Mouse (Mus musculus): ENCODE measurements around the gene Angptl2. TPM values are rescaled to one million over a fixed set of nuclear protein-coding genes. Genes with fewer than 3 reads are reported as not detected.
"Not testable (repeated sequence)": the region's sequence is repeated elsewhere in the genome, so short reads cannot be mapped to it uniquely, and the experiment has no call there.

The Angptl2 gene
- polyA plus RNA-seq, 1 experiment from 2014 or later = 38.7 TPM

DNA sequence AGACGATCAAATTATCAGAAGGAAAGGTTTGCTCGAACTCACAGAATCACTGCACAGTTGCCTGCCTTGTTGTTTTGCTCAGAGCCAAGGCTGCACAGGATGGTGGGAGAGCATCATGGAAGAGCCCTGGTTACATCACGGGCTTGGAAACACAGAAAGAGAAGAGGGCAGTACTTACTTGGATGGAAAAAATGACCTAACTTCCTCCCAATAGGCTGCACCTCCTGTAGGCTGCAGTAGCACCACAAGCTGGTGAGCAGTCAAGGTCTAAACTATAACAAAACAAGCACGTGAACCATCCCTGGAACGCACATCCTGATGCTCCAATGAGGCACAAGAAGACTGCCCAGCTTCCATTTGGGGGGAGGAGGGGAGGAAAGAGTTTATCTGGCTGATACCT is 7.7 kb upstream of the Angptl2 start:
- Histone ChIP-seq H3K27me3 (replicated peaks; ENCODE audit: control insufficient read depth, insufficient read depth, low read length) (no peaks in the 10 kb centered on the region), H3K4me3 (ENCODE audit: low read depth, low read length) (no peak overlapping the region), H3K9ac (ENCODE audit: low read length) (no peak overlapping the region), H3K4me2 (ENCODE audit: low read length) (no peak overlapping the region), H3K36me3 (ENCODE audit: control insufficient read depth, insufficient read depth, low read length) (no peaks in the 10 kb centered on the region), H3K4me1 (replicated peaks; ENCODE audit: control insufficient read depth, insufficient read depth, low read length) (peaks cover 22% of the 10 kb centered on the region), H3K27ac (ENCODE audit: low read depth) (no peak overlapping the region), H3K9me3 (ENCODE audit: control insufficient read depth, low read length) (no peaks in the 10 kb centered on the region)
- WGBS = 82% methylated on average over 5 of the region's 5 CpGs
- ATAC-seq (replicated peaks; ENCODE audit: low FRiP score, low TSS enrichment, low read depth) = no peak
- DNase-seq (ENCODE audit: low spot score) = no peak

DNA sequence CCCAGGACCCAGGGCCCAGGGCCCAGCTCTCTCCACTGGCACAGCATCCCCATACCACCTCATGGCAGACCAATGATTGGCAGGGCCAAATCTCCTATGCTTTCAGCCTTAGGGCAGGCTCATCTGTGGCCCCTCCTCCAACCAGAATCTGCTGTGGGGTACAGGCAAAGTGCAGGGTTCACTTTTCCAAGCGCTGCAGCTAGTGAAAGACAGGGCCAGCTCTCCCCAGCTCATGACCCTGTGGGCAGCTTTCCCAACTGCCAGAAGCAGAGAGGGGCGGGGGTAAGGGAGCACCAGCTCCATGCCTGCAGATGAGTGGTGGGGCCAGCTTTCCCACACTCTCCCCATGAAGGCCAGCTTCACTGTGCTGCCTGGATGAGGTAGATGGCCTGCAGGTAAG is 5.0 kb upstream of the Angptl2 start:
- 69% methylated on average over 2 of the region's 2 CpGs for WGBS
- Histone ChIP-seq H3K4me1 (replicated peaks; ENCODE audit: control insufficient read depth, insufficient read depth, low read length) (peaks cover 18% of the 10 kb centered on the region), H3K9ac (ENCODE audit: low read length) (no peak overlapping the region), H3K27me3 (replicated peaks; ENCODE audit: control insufficient read depth, insufficient read depth, low read length) (no peaks in the 10 kb centered on the region), H3K4me3 (ENCODE audit: low read depth, low read length) (no peak overlapping the region), H3K9me3 (ENCODE audit: control insufficient read depth, low read length) (no peaks in the 10 kb centered on the region), H3K36me3 (ENCODE audit: control insufficient read depth, insufficient read depth, low read length) (no peaks in the 10 kb centered on the region), H3K27ac (ENCODE audit: low read depth) (no peak overlapping the region), H3K4me2 (ENCODE audit: low read length) (no peak overlapping the region)
- DNase-seq (ENCODE audit: low spot score) = no peak
- no peak for ATAC-seq (replicated peaks; ENCODE audit: low FRiP score, low TSS enrichment, low read depth)

DNA sequence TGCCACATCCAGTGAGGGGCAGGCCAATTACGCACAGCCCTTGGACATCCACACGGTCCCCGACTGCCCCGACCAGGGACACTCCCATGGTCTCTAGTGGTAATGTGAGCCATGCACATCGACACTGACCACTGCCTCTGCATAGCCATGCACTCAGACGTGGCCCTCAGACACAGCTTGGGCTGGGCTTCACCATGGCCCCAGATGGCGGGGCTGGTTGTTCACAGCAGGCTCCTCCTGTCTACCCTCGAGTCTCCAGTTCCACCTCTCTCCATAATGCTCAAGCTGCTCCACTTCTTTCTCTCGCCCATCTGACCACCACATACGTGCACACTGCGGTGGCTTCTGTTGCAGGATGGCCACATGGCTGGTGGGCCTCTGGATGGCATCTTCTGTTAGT is 4.6 kb upstream of the Angptl2 start:
- not testable (repeated sequence) for H3K4me3 ChIP-seq (ENCODE audit: low read depth, low read length); ATAC-seq (replicated peaks; ENCODE audit: low FRiP score, low TSS enrichment, low read depth); H3K9me3 ChIP-seq (ENCODE audit: control insufficient read depth, low read length); H3K4me2 ChIP-seq (ENCODE audit: low read length); H3K27me3 ChIP-seq (replicated peaks; ENCODE audit: control insufficient read depth, insufficient read depth, low read length); H3K27ac ChIP-seq (ENCODE audit: low read depth); H3K9ac ChIP-seq (ENCODE audit: low read length); H3K36me3 ChIP-seq (ENCODE audit: control insufficient read depth, insufficient read depth, low read length); DNase-seq (ENCODE audit: low spot score)
- H3K4me1 ChIP-seq (replicated peaks; ENCODE audit: control insufficient read depth, insufficient read depth, low read length) = peaks cover 14% of the 10 kb centered on the region
- 81% methylated on average over 11 of the region's 11 CpGs for WGBS

DNA sequence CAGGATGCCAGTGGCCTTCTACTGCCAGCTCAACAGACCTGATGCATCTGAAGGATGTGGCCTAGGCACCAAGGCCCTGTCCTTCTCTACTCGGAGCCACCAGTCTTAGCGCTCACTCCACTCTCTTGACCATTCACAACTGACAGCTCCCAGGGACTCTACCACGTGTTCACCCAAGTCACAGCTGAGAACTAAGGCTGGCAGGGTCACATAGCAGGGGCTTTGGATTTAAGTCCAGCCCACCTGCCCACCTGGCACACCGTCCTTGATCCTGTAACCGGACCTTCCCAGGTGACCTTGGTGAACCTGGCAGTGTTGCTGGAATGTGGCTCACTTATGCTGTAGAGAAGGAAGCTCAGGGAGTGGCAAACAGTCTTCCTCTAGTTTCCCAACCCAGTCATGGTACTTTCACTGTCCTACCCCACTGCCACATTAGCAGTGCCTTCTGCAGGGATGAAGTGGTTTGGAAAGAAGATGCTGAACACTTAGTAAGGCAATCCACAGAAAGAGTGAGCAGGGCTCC is 631 bp upstream of the Angptl2 start:
- WGBS = 65% methylated on average over 5 of the region's 5 CpGs
- 0 out of 2 replicates have a peak overlapping the region, but pooled peaks have one; percentile 53 for H3K9ac ChIP-seq (ENCODE audit: low read length)

DNA sequence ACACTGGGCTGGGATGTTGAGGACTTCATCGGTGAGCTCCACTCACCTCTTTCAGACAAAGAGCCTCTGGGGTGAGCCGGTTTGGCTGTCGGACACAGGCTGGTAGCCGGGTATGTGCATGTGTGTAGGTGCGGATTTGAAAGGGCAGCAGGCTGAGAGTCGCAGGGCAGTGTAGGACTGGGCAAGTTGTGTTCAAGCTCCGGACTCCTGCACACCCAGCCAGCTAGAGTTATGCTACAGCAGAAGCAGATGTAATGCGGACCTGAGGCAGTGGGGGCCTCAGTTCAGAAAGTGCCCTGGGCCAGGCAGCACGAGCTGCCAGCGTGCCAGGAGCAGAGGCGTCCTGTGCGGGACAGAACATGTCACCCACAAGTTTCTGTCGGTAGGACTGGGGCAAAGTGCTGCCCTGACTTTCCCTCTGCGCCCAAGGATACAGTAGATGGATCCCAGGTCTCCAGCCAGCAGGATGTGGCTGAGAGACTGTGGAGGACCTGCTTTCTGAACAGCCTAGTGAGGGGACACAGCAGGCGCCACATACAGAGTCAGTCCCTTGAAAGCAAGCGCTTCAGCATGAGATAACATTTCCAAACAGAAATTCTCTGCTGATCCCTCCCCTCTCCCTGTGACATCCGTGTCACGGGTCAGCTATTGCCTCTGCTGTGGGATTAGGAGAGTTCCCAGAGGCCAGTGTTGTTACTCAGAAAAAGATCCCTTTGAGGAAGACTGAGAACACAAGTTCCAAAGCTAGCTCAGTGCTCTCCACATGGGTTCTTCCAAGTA is 966 bp downstream of the Angptl2 start:
- H3K27me3 ChIP-seq (replicated peaks; ENCODE audit: control insufficient read depth, insufficient read depth, low read length) = no peaks in the 10 kb centered on the region
- H3K4me2 ChIP-seq (ENCODE audit: low read length) = peak overlapping the region; percentile 62
- peaks cover 34% of the 10 kb centered on the region for H3K4me1 ChIP-seq (replicated peaks; ENCODE audit: control insufficient read depth, insufficient read depth, low read length)
- no peaks in the 10 kb centered on the region for H3K9me3 ChIP-seq (ENCODE audit: control insufficient read depth, low read length)
- 9% methylated on average over 18 of the region's 18 CpGs for WGBS
- peak overlapping the region; percentile 53 for H3K9ac ChIP-seq (ENCODE audit: low read length)
- H3K36me3 ChIP-seq (ENCODE audit: control insufficient read depth, insufficient read depth, low read length) = peaks cover 8% of the 10 kb centered on the region; the same call in 1 of the 2 replicates
- DNase-seq (ENCODE audit: low spot score) (peak; percentile 66), ATAC-seq (replicated peaks; ENCODE audit: low FRiP score, low TSS enrichment, low read depth) (peak; percentile 7; the same call in 1 of the 2 replicates)
- peak overlapping the region; percentile 51 for H3K4me3 ChIP-seq (ENCODE audit: low read depth, low read length)
- peak overlapping the region; percentile 80 for H3K27ac ChIP-seq (ENCODE audit: low read depth)

More for the DNA sequence above, 631 bp upstream of the Angptl2 start:
- Histone ChIP-seq H3K27me3 (replicated peaks; ENCODE audit: control insufficient read depth, insufficient read depth, low read length) (no peaks in the 10 kb centered on the region), H3K4me3 (ENCODE audit: low read depth, low read length) (peak overlapping the region; percentile 51; the same call in 1 of the 2 replicates), H3K4me2 (ENCODE audit: low read length) (peak overlapping the region; percentile 62), H3K36me3 (ENCODE audit: control insufficient read depth, insufficient read depth, low read length) (no peaks in the 10 kb centered on the region), H3K4me1 (replicated peaks; ENCODE audit: control insufficient read depth, insufficient read depth, low read length) (peaks cover 31% of the 10 kb centered on the region), H3K9me3 (ENCODE audit: control insufficient read depth, low read length) (no peaks in the 10 kb centered on the region), H3K27ac (ENCODE audit: low read depth) (peak overlapping the region; percentile 80; the same call in 1 of the 2 replicates)
- DNase-seq (ENCODE audit: low spot score) = no peak
- ATAC-seq (replicated peaks; ENCODE audit: low FRiP score, low TSS enrichment, low read depth) = peak; percentile 4; the same call in 1 of the 2 replicates

DNA sequence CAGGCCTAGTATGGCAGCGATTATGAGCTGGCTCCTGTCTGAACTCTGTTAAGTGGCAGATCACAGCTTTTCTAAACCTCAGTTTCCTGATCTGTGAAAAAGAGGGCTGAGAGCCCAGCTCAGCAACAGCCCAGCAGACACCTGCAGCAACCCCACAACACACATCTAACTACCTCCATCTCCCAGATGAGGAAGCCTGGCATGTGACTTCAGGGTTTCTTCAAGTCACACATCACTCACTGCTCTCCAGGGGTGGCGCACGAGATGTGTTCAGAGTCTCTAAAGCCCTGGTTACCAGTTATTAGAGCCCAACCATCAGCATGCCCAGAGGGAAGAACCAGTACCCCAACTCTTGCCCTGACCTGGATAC is 1.5 kb downstream of the Angptl2 start:
- WGBS = 54% methylated on average over 3 of the region's 3 CpGs
- DNase-seq (ENCODE audit: low spot score) = no peak
- no peak for ATAC-seq (replicated peaks; ENCODE audit: low FRiP score, low TSS enrichment, low read depth)
- peak overlapping the region; percentile 51 for H3K4me3 ChIP-seq (ENCODE audit: low read depth, low read length)
- peaks cover 13% of the 10 kb centered on the region; the same call in 1 of the 2 replicates for H3K36me3 ChIP-seq (ENCODE audit: control insufficient read depth, insufficient read depth, low read length)
- peak overlapping the region; percentile 62 for H3K4me2 ChIP-seq (ENCODE audit: low read length)
- H3K9me3 ChIP-seq (ENCODE audit: control insufficient read depth, low read length) = no peaks in the 10 kb centered on the region
- H3K9ac ChIP-seq (ENCODE audit: low read length) = peak overlapping the region; percentile 53
- no peaks in the 10 kb centered on the region for H3K27me3 ChIP-seq (replicated peaks; ENCODE audit: control insufficient read depth, insufficient read depth, low read length)
- no peak overlapping the region for H3K27ac ChIP-seq (ENCODE audit: low read depth)
- peaks cover 34% of the 10 kb centered on the region for H3K4me1 ChIP-seq (replicated peaks; ENCODE audit: control insufficient read depth, insufficient read depth, low read length)

DNA sequence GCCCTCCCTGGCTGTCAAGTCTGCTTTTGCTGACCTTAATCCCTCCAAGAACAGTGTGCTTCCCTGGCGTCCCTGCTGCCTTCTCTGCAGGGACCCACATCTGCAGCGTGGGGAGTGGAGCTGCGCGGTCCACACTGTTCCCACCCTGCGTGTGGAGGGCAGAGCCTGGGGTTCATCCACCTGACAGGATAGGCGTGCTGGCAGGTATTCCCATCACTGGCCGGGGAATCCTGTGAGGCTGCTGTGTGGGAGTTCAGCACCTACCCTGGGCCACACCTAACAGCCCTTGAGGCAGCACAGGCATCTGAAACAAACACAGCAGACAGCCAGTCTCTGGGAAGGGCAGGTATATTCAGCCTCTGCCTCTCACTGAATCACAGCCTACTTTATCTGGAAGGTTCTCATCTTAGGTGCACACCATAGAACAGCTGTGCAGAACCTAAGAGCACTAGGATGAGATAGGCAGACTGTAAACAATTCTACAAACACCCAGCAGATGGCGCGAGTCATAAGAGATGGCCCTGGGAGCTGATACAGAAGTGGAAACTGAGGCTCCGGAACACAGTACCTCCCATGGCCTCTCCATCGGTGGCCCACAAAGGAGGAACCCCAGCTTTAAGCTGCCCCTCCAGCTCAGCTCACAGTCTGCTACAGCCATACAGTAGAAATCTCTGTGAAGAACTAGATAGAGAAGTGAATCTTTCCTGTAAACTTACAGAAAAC is 3.2 kb downstream of the Angptl2 start:
- Histone ChIP-seq H3K27ac (ENCODE audit: low read depth) (0 out of 2 replicates have a peak overlapping the region, but pooled peaks have one; percentile 12), H3K9me3 (ENCODE audit: control insufficient read depth, low read length) (no peaks in the 10 kb centered on the region), H3K36me3 (ENCODE audit: control insufficient read depth, insufficient read depth, low read length) (peaks cover 13% of the 10 kb centered on the region; the same call in 1 of the 2 replicates), H3K9ac (ENCODE audit: low read length) (no peak overlapping the region), H3K27me3 (replicated peaks; ENCODE audit: control insufficient read depth, insufficient read depth, low read length) (no peaks in the 10 kb centered on the region), H3K4me2 (ENCODE audit: low read length) (peak overlapping the region; percentile 7; the same call in 1 of the 2 replicates), H3K4me1 (replicated peaks; ENCODE audit: control insufficient read depth, insufficient read depth, low read length) (peaks cover 34% of the 10 kb centered on the region), H3K4me3 (ENCODE audit: low read depth, low read length) (no peak overlapping the region)
- DNase-seq (ENCODE audit: low spot score) (no peak), ATAC-seq (replicated peaks; ENCODE audit: low FRiP score, low TSS enrichment, low read depth) (no peak)
- 66% methylated on average over 11 of the region's 11 CpGs for WGBS

DNA sequence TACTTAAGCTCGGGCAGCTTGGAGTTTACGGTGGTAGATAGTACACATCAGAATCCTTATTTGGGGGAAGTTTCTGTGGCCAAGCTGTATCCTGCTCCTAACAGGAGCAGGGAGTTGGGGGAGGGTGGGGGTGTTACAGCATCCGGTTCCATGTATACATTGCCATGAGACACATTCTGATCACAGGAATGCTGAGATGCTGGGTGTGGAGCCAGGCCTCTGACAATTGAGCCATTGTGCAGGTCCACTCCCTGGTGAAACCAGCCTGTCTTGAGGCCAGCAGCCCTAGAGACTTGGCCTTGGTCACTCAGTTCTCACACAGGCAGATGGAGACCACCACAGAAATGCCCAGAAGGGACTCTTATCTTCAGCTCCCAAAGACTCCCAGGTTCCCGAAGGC is 3.8 kb downstream of the Angptl2 start:
- H3K9me3 ChIP-seq (ENCODE audit: control insufficient read depth, low read length) = no peaks in the 10 kb centered on the region
- H3K4me2 ChIP-seq (ENCODE audit: low read length) = no peak overlapping the region
- peaks cover 34% of the 10 kb centered on the region for H3K4me1 ChIP-seq (replicated peaks; ENCODE audit: control insufficient read depth, insufficient read depth, low read length)
- 0 out of 2 replicates have a peak overlapping the region, but pooled peaks have one; percentile 12 for H3K27ac ChIP-seq (ENCODE audit: low read depth)
- no peaks in the 10 kb centered on the region for H3K27me3 ChIP-seq (replicated peaks; ENCODE audit: control insufficient read depth, insufficient read depth, low read length)
- H3K9ac ChIP-seq (ENCODE audit: low read length) = no peak overlapping the region
- ATAC-seq (replicated peaks; ENCODE audit: low FRiP score, low TSS enrichment, low read depth) (no peak), DNase-seq (ENCODE audit: low spot score) (no peak)
- no peak overlapping the region for H3K4me3 ChIP-seq (ENCODE audit: low read depth, low read length)
- H3K36me3 ChIP-seq (ENCODE audit: control insufficient read depth, insufficient read depth, low read length) = peaks cover 15% of the 10 kb centered on the region; the same call in 1 of the 2 replicates
- whole genome bisulfite sequencing = 57% methylated on average over 4 of the region's 4 CpGs

All from intestine, embryonic 14.5 days (tissue).